Mouse (Mus musculus) liver, adult 2 months (tissue): ENCODE data around the gene Cuedc1.

Source experiments
- CTCF ChIP-seq: fragments of 200-500 bp; IDR thresholded peaks from 2 replicates; pipeline ENCODE4 v1.5.1; 2011; ENCODE audit warnings: low read depth, low read length, control low read depth
- POLR2A ChIP-seq: fragments of 200-500 bp; IDR thresholded peaks from 2 replicates; pipeline ENCODE4 v1.6.1; 2011; ENCODE audit warnings: low read length, control low read depth; ENCODE audit not compliant: insufficient read depth; ENCODE audit errors: extremely low read depth

DNA sequence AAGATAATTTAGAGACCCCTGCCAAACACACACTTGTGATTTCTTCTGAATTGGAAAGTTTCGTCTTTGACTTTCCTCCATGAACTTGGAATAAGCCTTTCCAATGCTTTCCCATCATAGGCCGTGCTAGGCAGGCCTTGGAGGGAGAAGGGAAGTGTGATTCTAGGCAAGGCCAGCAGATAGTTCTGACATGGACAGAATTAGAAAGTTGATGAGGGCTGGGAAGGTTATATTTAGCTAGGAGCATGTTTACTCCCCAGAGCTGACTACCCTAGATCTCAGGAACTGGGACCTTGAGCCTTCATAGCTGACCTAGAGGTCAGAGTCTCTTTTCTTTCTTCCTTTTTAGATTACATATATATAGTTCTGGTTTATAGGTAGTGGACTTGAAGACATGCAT, 103.3 kb downstream of the Cuedc1 start:
- TF ChIP-seq CTCF (no peak), POLR2A (no peak)
